Mouse (Mus musculus) liver, adult 2 months (tissue): Measurements from ENCODE around the gene Tgfbr3.

Experiments
- CTCF ChIP-seq: fragments of 200-500 bp; IDR thresholded peaks from 2 replicates; pipeline ENCODE4 v1.5.1; 2011; ENCODE audit warnings: low read depth, low read length, control low read depth
- POLR2A ChIP-seq: fragments of 200-500 bp; IDR thresholded peaks from 2 replicates; pipeline ENCODE4 v1.6.1; 2011; ENCODE audit warnings: low read length, control low read depth; ENCODE audit not compliant: insufficient read depth; ENCODE audit errors: extremely low read depth

- TF ChIP-seq POLR2A (no peak), CTCF (no peak)
These were observed 144.3 kb downstream of the Tgfbr3 start for GRCm38 (mm10) chr5:107145125-107145524.
